Mouse (Mus musculus): ENCODE measurements around the gene Snx3. TPM values are rescaled to one million over a fixed set of nuclear protein-coding genes. Genes with fewer than 3 reads are reported as not detected.

Snx3 gene
- polyA plus RNA-seq, 1 experiment from 2014 or later, result 260 TPM

GRCm38 (mm10) chr10:42545707-42546503 is 44.1 kb downstream of the Snx3 start:
- 0 out of 2 replicates have a peak, but pooled peaks have one; percentile 34 for ATAC-seq (ENCODE audit: insufficient read depth)
- Histone ChIP-seq H3K9ac (no peak overlapping the region), H3K4me1 (replicated peaks) (peaks cover 26% of the 10 kb centered on the region), H3K4me3 (replicated peaks) (no peak overlapping the region), H3K9me3 (replicated peaks) (no peaks in the 10 kb centered on the region), H3K27me3 (peaks cover 18% of the 10 kb centered on the region), H3K36me3 (replicated peaks) (no peaks in the 10 kb centered on the region), H3K27ac (replicated peaks) (peak overlapping the region; percentile 10; the same call in 1 of the 2 replicates), H3K4me2 (no peak overlapping the region)
- 68% methylated on average over 6 of the region's 6 CpGs for WGBS (ENCODE audit: insufficient replicate concordance)

GRCm38 (mm10) chr10:42546507-42546906 is 44.7 kb downstream of the Snx3 start:
- Histone ChIP-seq H3K9me3 (replicated peaks) (no peaks in the 10 kb centered on the region), H3K4me2 (no peak overlapping the region), H3K4me3 (replicated peaks) (no peak overlapping the region), H3K27me3 (peaks cover 24% of the 10 kb centered on the region), H3K4me1 (replicated peaks) (peaks cover 26% of the 10 kb centered on the region), H3K27ac (replicated peaks) (peak overlapping the region; percentile 10; the same call in 1 of the 2 replicates), H3K36me3 (replicated peaks) (no peaks in the 10 kb centered on the region), H3K9ac (no peak overlapping the region)
- ATAC-seq (ENCODE audit: insufficient read depth), result peak; percentile 47
- 81% methylated on average over 3 of the region's 3 CpGs for whole genome bisulfite sequencing (ENCODE audit: insufficient replicate concordance)

GRCm38 (mm10) chr10:42559581-42560200 is 57.9 kb downstream of the Snx3 start:
- H3K36me3 ChIP-seq (replicated peaks), result no peaks in the 10 kb centered on the region
- peaks cover 84% of the 10 kb centered on the region for H3K27me3 ChIP-seq
- 44% methylated on average over 5 of the region's 5 CpGs for WGBS (ENCODE audit: insufficient replicate concordance)

GRCm38 (mm10) chr10:42562272-42562671 is 60.4 kb downstream of the Snx3 start:
- Histone ChIP-seq H3K9me3 (replicated peaks) (no peaks in the 10 kb centered on the region), H3K4me3 (replicated peaks) (no peak overlapping the region), H3K27ac (replicated peaks) (no peak overlapping the region), H3K36me3 (replicated peaks) (no peaks in the 10 kb centered on the region), H3K27me3 (peaks cover 90% of the 10 kb centered on the region), H3K4me2 (no peak overlapping the region), H3K9ac (no peak overlapping the region), H3K4me1 (replicated peaks) (0 out of 2 replicates have a peak, but pooled peaks cover 3% of the 10 kb centered on the region)
- no peak for ATAC-seq (ENCODE audit: insufficient read depth)
- 3% methylated on average over 12 of the region's 12 CpGs for WGBS (ENCODE audit: insufficient replicate concordance)

More at GRCm38 (mm10) chr10:42559581-42560200, 57.9 kb downstream of the Snx3 start:
- no peaks in the 10 kb centered on the region for H3K9me3 ChIP-seq (replicated peaks)
- 0 out of 2 replicates have a peak, but pooled peaks cover 3% of the 10 kb centered on the region for H3K4me1 ChIP-seq (replicated peaks)
- no peak overlapping the region for H3K4me2 ChIP-seq
- ATAC-seq (ENCODE audit: insufficient read depth), result no peak
- no peak overlapping the region for H3K4me3 ChIP-seq (replicated peaks)
- no peak overlapping the region for H3K27ac ChIP-seq (replicated peaks)
- no peak overlapping the region for H3K9ac ChIP-seq

GRCm38 (mm10) chr10:42572567-42572966 is 70.7 kb downstream of the Snx3 start:
- Histone ChIP-seq H3K9ac (no peak overlapping the region), H3K27me3 (peaks cover 98% of the 10 kb centered on the region), H3K4me1 (replicated peaks) (no peaks in the 10 kb centered on the region), H3K4me3 (replicated peaks) (no peak overlapping the region), H3K27ac (replicated peaks) (no peak overlapping the region), H3K9me3 (replicated peaks) (no peaks in the 10 kb centered on the region), H3K4me2 (no peak overlapping the region), H3K36me3 (replicated peaks) (no peaks in the 10 kb centered on the region)
- no peak for ATAC-seq (ENCODE audit: insufficient read depth)
- 4% methylated on average over 20 of the region's 20 CpGs for WGBS (ENCODE audit: insufficient replicate concordance)

- H3K36me3 ChIP-seq (replicated peaks), result no peaks in the 10 kb centered on the region
- H3K27me3 ChIP-seq, result peaks cover 99% of the 10 kb centered on the region
- H3K9ac ChIP-seq, result no peak overlapping the region
- WGBS (ENCODE audit: insufficient replicate concordance), result 3% methylated on average over 15 of the region's 15 CpGs
- ATAC-seq (ENCODE audit: insufficient read depth), result no peak
- H3K4me2 ChIP-seq, result no peak overlapping the region
- no peaks in the 10 kb centered on the region for H3K4me1 ChIP-seq (replicated peaks)
- H3K9me3 ChIP-seq (replicated peaks), result no peaks in the 10 kb centered on the region
- H3K27ac ChIP-seq (replicated peaks), result no peak overlapping the region
- no peak overlapping the region for H3K4me3 ChIP-seq (replicated peaks)
Observed at GRCm38 (mm10) chr10:42572971-42573370, 71.1 kb downstream of the Snx3 start.

- H3K4me3 ChIP-seq (replicated peaks), result no peak overlapping the region
- WGBS (ENCODE audit: insufficient replicate concordance), result 3% methylated on average over 10 of the region's 10 CpGs
- ATAC-seq (ENCODE audit: insufficient read depth), result no peak
- peaks cover 100% of the 10 kb centered on the region for H3K27me3 ChIP-seq
- H3K4me2 ChIP-seq, result no peak overlapping the region
- 0 out of 2 replicates have a peak, but pooled peaks cover 4% of the 10 kb centered on the region for H3K4me1 ChIP-seq (replicated peaks)
- no peaks in the 10 kb centered on the region for H3K9me3 ChIP-seq (replicated peaks)
- no peaks in the 10 kb centered on the region for H3K36me3 ChIP-seq (replicated peaks)
- H3K9ac ChIP-seq, result no peak overlapping the region
- H3K27ac ChIP-seq (replicated peaks), result no peak overlapping the region
Observed at GRCm38 (mm10) chr10:42574639-42575038, 72.8 kb downstream of the Snx3 start.

- H3K27me3 ChIP-seq, result peaks cover 100% of the 10 kb centered on the region
- WGBS (ENCODE audit: insufficient replicate concordance), result 3% methylated on average over 15 of the region's 15 CpGs
Observed at GRCm38 (mm10) chr10:42577525-42578280, 75.9 kb downstream of the Snx3 start.

GRCm38 (mm10) chr10:42578281-42578675 is 76.4 kb downstream of the Snx3 start:
- Histone ChIP-seq H3K9ac (no peak overlapping the region), H3K4me2 (no peak overlapping the region), H3K36me3 (replicated peaks) (no peaks in the 10 kb centered on the region), H3K4me1 (replicated peaks) (peaks cover 5% of the 10 kb centered on the region; the same call in 1 of the 2 replicates), H3K9me3 (replicated peaks) (no peaks in the 10 kb centered on the region), H3K27me3 (peaks cover 100% of the 10 kb centered on the region), H3K4me3 (replicated peaks) (no peak overlapping the region), H3K27ac (replicated peaks) (no peak overlapping the region)
- WGBS (ENCODE audit: insufficient replicate concordance), result 2% methylated on average over 15 of the region's 15 CpGs
- no peak for ATAC-seq (ENCODE audit: insufficient read depth)

More at GRCm38 (mm10) chr10:42577525-42578280, 75.9 kb downstream of the Snx3 start:
- no peak overlapping the region for H3K4me3 ChIP-seq (replicated peaks)
- H3K9me3 ChIP-seq (replicated peaks), result no peaks in the 10 kb centered on the region
- no peak overlapping the region for H3K4me2 ChIP-seq
- H3K36me3 ChIP-seq (replicated peaks), result no peaks in the 10 kb centered on the region
- peaks cover 5% of the 10 kb centered on the region; the same call in 1 of the 2 replicates for H3K4me1 ChIP-seq (replicated peaks)
- ATAC-seq (ENCODE audit: insufficient read depth), result no peak
- no peak overlapping the region for H3K27ac ChIP-seq (replicated peaks)
- H3K9ac ChIP-seq, result no peak overlapping the region

- H3K27ac ChIP-seq (replicated peaks), result no peak overlapping the region
- H3K4me3 ChIP-seq (replicated peaks), result no peak overlapping the region
- no peak overlapping the region for H3K9ac ChIP-seq
- H3K36me3 ChIP-seq (replicated peaks), result no peaks in the 10 kb centered on the region
- H3K9me3 ChIP-seq (replicated peaks), result no peaks in the 10 kb centered on the region
- no peak for ATAC-seq (ENCODE audit: insufficient read depth)
- whole genome bisulfite sequencing (ENCODE audit: insufficient replicate concordance), result 3% methylated on average over 22 of the region's 22 CpGs
- H3K4me2 ChIP-seq, result no peak overlapping the region
- H3K27me3 ChIP-seq, result peaks cover 100% of the 10 kb centered on the region
- peaks cover 5% of the 10 kb centered on the region; the same call in 1 of the 2 replicates for H3K4me1 ChIP-seq (replicated peaks)
Observed at GRCm38 (mm10) chr10:42578698-42579474, 77.1 kb downstream of the Snx3 start.
